Mouse (Mus musculus): Measurements from ENCODE around the gene Aspdh. TPM values are rescaled to one million over a fixed set of nuclear protein-coding genes. Genes with fewer than 3 reads are reported as not detected.

Aspdh gene
- polyA plus RNA-seq, 1 experiment from 2014 or later = 0.28 TPM

DNA sequence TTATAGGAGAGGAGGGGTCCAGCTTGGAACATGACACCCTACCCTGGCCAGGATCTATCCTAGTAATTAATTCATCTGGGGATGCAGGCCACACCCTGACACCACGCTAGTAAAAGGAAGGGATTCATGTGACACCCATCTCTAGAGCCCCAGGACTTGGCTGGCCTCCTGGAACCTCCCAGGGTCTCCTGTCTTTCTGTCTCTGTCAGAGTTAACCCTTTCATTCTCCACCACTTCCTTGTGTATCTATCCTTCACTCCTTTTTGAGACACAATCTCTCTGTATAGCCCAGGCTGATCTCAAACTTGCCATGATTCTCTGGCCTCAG, 7.3 kb downstream of the Aspdh start:
- 14% methylated on average over 1 of the region's 1 CpGs for WGBS
- H3K4me2 ChIP-seq = peak overlapping the region; percentile 31; the same call in 1 of the 2 replicates
- no peak for ATAC-seq (ENCODE audit: insufficient read depth)

DNA sequence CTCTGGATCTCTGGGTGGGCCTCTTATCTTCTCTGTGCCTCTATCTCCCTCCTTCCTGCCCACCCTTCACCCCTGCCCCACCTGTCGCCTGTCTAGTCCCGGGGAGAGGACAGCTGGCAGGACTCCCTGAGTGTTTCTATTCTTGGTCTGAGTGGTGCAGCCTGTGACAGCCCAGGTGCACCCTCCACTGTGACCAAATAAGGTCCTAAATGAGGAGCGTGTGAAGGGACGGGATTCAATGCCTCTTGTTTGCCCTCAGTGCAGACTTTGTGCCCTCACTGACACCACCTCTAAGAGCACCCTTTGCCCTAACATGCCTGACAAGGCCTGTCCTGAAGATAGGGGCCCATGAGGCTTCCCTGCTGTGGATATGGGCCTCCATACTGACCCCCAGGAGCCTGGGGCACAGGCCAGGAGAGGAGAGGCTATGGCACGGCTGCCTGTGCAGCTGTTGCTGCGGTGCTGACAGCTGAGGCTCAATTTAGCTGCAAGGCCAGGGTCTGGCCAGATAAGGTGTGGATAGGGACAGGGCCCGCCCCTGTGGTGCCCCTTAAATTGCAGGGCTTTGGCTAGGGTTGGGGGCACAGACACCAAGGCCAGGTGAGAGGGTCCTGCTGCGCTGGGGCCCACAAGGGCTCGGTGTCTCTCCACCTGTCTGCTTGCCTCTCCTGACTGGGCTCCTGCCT, 7.9 kb downstream of the Aspdh start:
- H3K36me3 ChIP-seq (ENCODE audit: insufficient read depth) = no peaks in the 10 kb centered on the region
- H3K4me2 ChIP-seq = peak overlapping the region; percentile 31; the same call in 1 of the 2 replicates
- TF ChIP-seq CTCF (IDR thresholded peaks at IDR 0.05; ENCODE audit: low read depth) = no peak
- no peak overlapping the region for H3K4me3 ChIP-seq (ENCODE audit: low read depth, low read length)
- H3K27me3 ChIP-seq (ENCODE audit: insufficient read depth, low read length) = peaks cover 10% of the 10 kb centered on the region; the same call in 1 of the 2 replicates
- WGBS = 29% methylated on average over 9 of the region's 9 CpGs
- peaks cover 23% of the 10 kb centered on the region for H3K4me1 ChIP-seq (ENCODE audit: insufficient read depth)
- peak; percentile 12; the same call in 1 of the 2 replicates for ATAC-seq (ENCODE audit: insufficient read depth)
- no peaks in the 10 kb centered on the region for H3K9me3 ChIP-seq (ENCODE audit: low read depth, low read length)
- H3K9ac ChIP-seq = peak overlapping the region; percentile 9; the same call in 1 of the 2 replicates
- no peak for DNase-seq
- H3K27ac ChIP-seq (ENCODE audit: low read depth) = peak overlapping the region; percentile 65; the same call in 1 of the 2 replicates

More for the DNA sequence above, 7.3 kb downstream of the Aspdh start:
- Histone ChIP-seq H3K36me3 (ENCODE audit: insufficient read depth) (no peaks in the 10 kb centered on the region), H3K9ac (no peak overlapping the region), H3K4me1 (ENCODE audit: insufficient read depth) (peaks cover 23% of the 10 kb centered on the region), H3K27me3 (ENCODE audit: insufficient read depth, low read length) (peaks cover 6% of the 10 kb centered on the region; the same call in 1 of the 2 replicates), H3K4me3 (ENCODE audit: low read depth, low read length) (no peak overlapping the region), H3K9me3 (ENCODE audit: low read depth, low read length) (no peaks in the 10 kb centered on the region), H3K27ac (ENCODE audit: low read depth) (peak overlapping the region; percentile 65; the same call in 1 of the 2 replicates)
- TF ChIP-seq CTCF (IDR thresholded peaks at IDR 0.05; ENCODE audit: low read depth) = no peak
- DNase-seq = peak; percentile 59

DNA sequence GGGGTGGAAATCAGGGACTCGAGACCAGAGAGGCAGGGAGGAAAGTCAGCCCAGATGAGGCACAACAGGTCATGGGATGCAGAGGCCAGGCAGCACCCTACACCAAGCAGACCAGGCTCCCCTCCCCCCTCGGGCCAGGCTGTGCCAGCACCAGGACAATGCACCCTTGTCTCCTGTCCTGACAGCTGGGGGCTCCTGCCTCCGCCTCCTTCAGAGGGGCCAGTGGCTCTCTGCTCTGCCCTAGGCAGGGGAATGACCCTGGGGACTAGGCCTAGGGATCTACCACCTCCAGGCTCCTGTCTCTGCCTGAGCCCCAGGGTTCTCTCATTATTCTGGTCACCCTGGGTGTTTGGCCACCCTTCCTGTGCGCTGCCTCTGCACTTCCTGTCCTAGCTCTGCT, 9.2 kb downstream of the Aspdh start:
- ATAC-seq (ENCODE audit: insufficient read depth) (no peak), DNase-seq (no peak)
- Histone ChIP-seq H3K9ac (peak overlapping the region; percentile 36; the same call in 1 of the 2 replicates), H3K4me2 (peak overlapping the region; percentile 26; the same call in 1 of the 2 replicates), H3K36me3 (ENCODE audit: insufficient read depth) (no peaks in the 10 kb centered on the region), H3K4me1 (ENCODE audit: insufficient read depth) (peaks cover 15% of the 10 kb centered on the region), H3K9me3 (ENCODE audit: low read depth, low read length) (no peaks in the 10 kb centered on the region), H3K4me3 (ENCODE audit: low read depth, low read length) (no peak overlapping the region), H3K27ac (ENCODE audit: low read depth) (peak overlapping the region; percentile 60; the same call in 1 of the 2 replicates), H3K27me3 (ENCODE audit: insufficient read depth, low read length) (peaks cover 10% of the 10 kb centered on the region; the same call in 1 of the 2 replicates)
- TF ChIP-seq CTCF (IDR thresholded peaks at IDR 0.05; ENCODE audit: low read depth) = no peak
- 22% methylated on average over 4 of the region's 4 CpGs for WGBS

DNA sequence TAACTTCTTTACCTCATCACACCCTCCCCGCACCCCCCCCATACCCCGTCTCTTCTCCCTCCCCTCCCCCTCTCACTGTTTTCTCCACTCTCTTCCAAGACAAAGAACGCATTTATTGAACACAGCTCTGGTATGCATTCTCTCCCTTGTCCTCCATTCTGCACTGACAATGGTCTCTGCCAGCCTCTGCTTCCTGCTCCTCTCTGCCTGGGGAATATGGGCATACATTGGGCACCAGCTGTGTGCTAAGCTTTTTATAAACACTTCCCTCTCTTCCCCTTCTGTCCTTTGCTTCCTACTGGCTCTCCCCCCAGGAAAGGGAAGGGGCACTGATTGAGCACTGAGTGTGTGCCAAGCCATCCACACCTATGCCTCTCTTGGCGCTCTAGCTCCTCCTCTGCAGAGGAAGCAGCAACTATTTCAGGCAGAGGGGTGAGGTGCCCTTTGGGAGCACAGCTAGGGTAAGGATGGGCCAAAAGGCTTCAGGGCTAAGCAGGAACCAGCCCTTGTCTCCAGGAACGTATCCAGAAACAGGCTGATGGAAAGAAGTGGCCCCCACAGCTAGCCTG, 9.9 kb downstream of the Aspdh start:
- Histone ChIP-seq H3K9me3 (ENCODE audit: low read depth, low read length) (no peaks in the 10 kb centered on the region), H3K27me3 (ENCODE audit: insufficient read depth, low read length) (peaks cover 10% of the 10 kb centered on the region; the same call in 1 of the 2 replicates), H3K27ac (ENCODE audit: low read depth) (no peak overlapping the region), H3K4me3 (ENCODE audit: low read depth, low read length) (no peak overlapping the region), H3K36me3 (ENCODE audit: insufficient read depth) (no peaks in the 10 kb centered on the region), H3K4me1 (ENCODE audit: insufficient read depth) (peaks cover 14% of the 10 kb centered on the region), H3K4me2 (peak overlapping the region; percentile 5; the same call in 1 of the 2 replicates), H3K9ac (no peak overlapping the region)
- DNase-seq = no peak
- TF ChIP-seq CTCF (IDR thresholded peaks at IDR 0.05; ENCODE audit: low read depth) = no peak
- 33% methylated on average over 5 of the region's 5 CpGs for WGBS
- ATAC-seq (ENCODE audit: insufficient read depth) = no peak

DNA sequence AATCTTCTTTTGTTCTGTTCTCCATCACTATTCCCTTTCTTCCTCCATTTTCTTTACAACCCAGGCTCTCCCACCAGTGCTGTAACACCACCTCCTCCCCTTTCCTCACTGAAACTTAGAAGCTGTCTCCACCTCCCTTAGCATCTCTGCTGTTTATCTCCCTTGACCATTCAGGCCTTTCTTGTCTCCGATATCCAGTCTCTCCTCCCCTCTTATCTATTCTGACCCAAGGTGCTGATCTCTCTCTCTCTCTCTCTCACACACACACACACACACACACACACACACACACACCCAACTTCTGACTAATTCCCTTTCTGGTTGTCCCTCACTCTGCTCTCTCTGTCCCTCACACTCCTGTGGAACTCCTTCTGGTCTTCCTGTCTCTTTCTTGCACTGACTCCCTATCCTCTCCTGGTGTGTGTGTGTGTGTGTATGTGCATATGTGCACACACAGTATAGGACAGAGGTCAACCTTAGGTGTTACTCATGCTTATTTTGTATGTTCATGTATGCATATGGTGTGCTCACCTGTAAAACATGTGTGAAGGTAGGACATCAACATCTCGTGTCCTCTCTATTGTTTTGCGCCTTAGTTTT, 17.7 kb downstream of the Aspdh start:
- Histone ChIP-seq H3K9me3 (ENCODE audit: low read depth, low read length) (no peaks in the 10 kb centered on the region), H3K36me3 (ENCODE audit: insufficient read depth) (no peaks in the 10 kb centered on the region), H3K27me3 (ENCODE audit: insufficient read depth, low read length) (no peaks in the 10 kb centered on the region), H3K4me1 (ENCODE audit: insufficient read depth) (no peaks in the 10 kb centered on the region), H3K9ac (no peak overlapping the region), H3K27ac (ENCODE audit: low read depth) (no peak overlapping the region), H3K4me2 (0 out of 2 replicates have a peak overlapping the region, but pooled peaks have one; percentile 7), H3K4me3 (ENCODE audit: low read depth, low read length) (no peak overlapping the region)
- no peak for DNase-seq
- 54% methylated on average over 3 of the region's 3 CpGs for WGBS
- TF ChIP-seq CTCF (IDR thresholded peaks at IDR 0.05; ENCODE audit: low read depth) = no peak
- ATAC-seq (ENCODE audit: insufficient read depth) = no peak

- Histone ChIP-seq H3K36me3 (ENCODE audit: insufficient read depth) (0 out of 2 replicates have a peak, but pooled peaks cover 5% of the 10 kb centered on the region), H3K27ac (ENCODE audit: low read depth) (no peak overlapping the region), H3K4me2 (no peak overlapping the region), H3K4me3 (ENCODE audit: low read depth, low read length) (no peak overlapping the region), H3K9me3 (ENCODE audit: low read depth, low read length) (no peaks in the 10 kb centered on the region), H3K9ac (no peak overlapping the region), H3K27me3 (ENCODE audit: insufficient read depth, low read length) (no peaks in the 10 kb centered on the region), H3K4me1 (ENCODE audit: insufficient read depth) (no peaks in the 10 kb centered on the region)
- no peak for ATAC-seq (ENCODE audit: insufficient read depth)
- WGBS = 91% methylated on average over 1 of the region's 1 CpGs
- no peak for TF ChIP-seq CTCF (IDR thresholded peaks at IDR 0.05; ENCODE audit: low read depth)
- no peak for DNase-seq
Measured at GRCm38 (mm10) chr7:44484109-44484508, 18.9 kb downstream of the Aspdh start.
